Mouse (Mus musculus): ENCODE results near the gene Pycard.

DNA sequence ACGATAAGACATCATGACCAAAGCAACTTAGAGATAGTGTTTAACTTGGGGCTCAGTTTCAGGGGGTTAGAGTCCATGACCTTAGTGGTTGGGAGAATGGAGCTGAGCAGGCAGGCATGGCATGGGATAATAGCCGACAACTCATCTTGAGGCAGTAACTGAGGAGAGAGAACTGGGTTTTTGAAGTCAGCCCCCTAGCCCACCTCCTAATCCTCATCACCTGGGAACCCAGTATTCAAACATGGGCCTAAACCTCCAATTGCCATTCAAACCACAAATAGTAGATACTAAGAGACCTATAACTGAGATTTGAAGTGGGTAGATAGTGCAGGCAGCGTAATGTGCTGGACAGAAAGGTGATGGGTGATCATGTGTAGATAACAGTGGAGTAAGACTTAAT, 13.1 kb downstream of the Pycard start:
- TF ChIP-seq POLR2A (IDR thresholded peaks at IDR 0.05; ENCODE audit: low read depth, low read length): no peak
- TF ChIP-seq CTCF (conservative IDR thresholded peaks at IDR 0.05; ENCODE audit: insufficient read depth, insufficient read length, low read depth, low read length): no peak
